Mouse (Mus musculus) limb, embryonic 15.5 days (tissue): Measurements from ENCODE around the gene Gm49384. TPM values are rescaled to one million over a fixed set of nuclear protein-coding genes. Genes with fewer than 3 reads are reported as not detected.

Source experiments
- ATAC-seq: fragments of 200-750 bp; cut with Nextera tagmentation; 2 replicates; pipeline ENCODE4 v1.8.0; 2017; ENCODE audit warnings: low read depth, moderate TSS enrichment; ENCODE audit not compliant: insufficient number of reproducible peaks, low FRiP score, low TSS enrichment
- H3K27ac ChIP-seq: fragments of 300-500 bp; sonication (generic); 2 replicates; pipeline ENCODE4 v1.5.1; 2015; ENCODE audit warnings: moderate library complexity, mild to moderate bottlenecking, inconsistent platforms
- H3K27me3 ChIP-seq: fragments of 300-500 bp; sonication (generic); 2 replicates; pipeline ENCODE4 v1.6.1; 2015; ENCODE audit warnings: inconsistent platforms
- H3K36me3 ChIP-seq: fragments of 300-500 bp; sonication (generic); 2 replicates; pipeline ENCODE4 v1.6.1; 2015; ENCODE audit warnings: inconsistent platforms
- H3K4me1 ChIP-seq: fragments of 300-500 bp; sonication (generic); 2 replicates; pipeline ENCODE4 v1.6.1; 2015; ENCODE audit warnings: inconsistent platforms
- H3K4me2 ChIP-seq: fragments of 300-500 bp; sonication (generic); 2 replicates; pipeline ENCODE4 v1.6.1; 2015; ENCODE audit warnings: mild to moderate bottlenecking, inconsistent platforms
- H3K4me3 ChIP-seq: fragments of 300-500 bp; sonication (generic); 2 replicates; pipeline ENCODE4 v1.5.1; 2015; ENCODE audit warnings: mild to moderate bottlenecking, inconsistent platforms
- H3K9ac ChIP-seq: fragments of 300-500 bp; sonication (generic); 2 replicates; pipeline ENCODE4 v1.6.1; 2015; ENCODE audit warnings: inconsistent platforms
- H3K9me3 ChIP-seq: fragments of 300-500 bp; sonication (generic); 2 replicates; pipeline ENCODE4 v1.6.1; 2016; ENCODE audit warnings: inconsistent platforms
- WGBS: fragments of 180-500 bp; shearing (Covaris S2); methylation state at CpG from one replicate; pipeline ENCODE4 v1.1.7; 2015; 5-methylcytosine and 5-hydroxymethylcytosine counted together
- polyA plus RNA-seq: library from polyadenylated mRNA; unstranded; fragments of >200 nt; fragmentation: Nextera tagmentation; extraction: Ambion mirVana; gene quantifications from 2 replicates; pipeline ENCODE4 v1.2.1, GENCODE M21; 2015

Gene Gm49384
- polyA plus RNA-seq, 1 experiment from 2014 or later: 24.2 TPM

- H3K36me3 ChIP-seq: peaks cover 65% of the 10 kb centered on the region
- H3K27me3 ChIP-seq: no peaks in the 10 kb centered on the region
- H3K9me3 ChIP-seq: no peaks in the 10 kb centered on the region
- H3K4me2 ChIP-seq: no peak overlapping the region
- WGBS: 88% methylated on average over 19 of the region's 19 CpGs
- no peak overlapping the region for H3K9ac ChIP-seq
- H3K27ac ChIP-seq: no peak overlapping the region
- ATAC-seq: no peak
- no peaks in the 10 kb centered on the region for H3K4me1 ChIP-seq
- no peak overlapping the region for H3K4me3 ChIP-seq
Measured at GRCm38 (mm10) chr12:69220613-69221277, 16.7 kb upstream of the Gm49384 start.

- no peaks in the 10 kb centered on the region for H3K9me3 ChIP-seq
- no peaks in the 10 kb centered on the region for H3K27me3 ChIP-seq
- no peak overlapping the region for H3K4me2 ChIP-seq
- H3K27ac ChIP-seq: no peak overlapping the region
- H3K4me1 ChIP-seq: no peaks in the 10 kb centered on the region
- peaks cover 86% of the 10 kb centered on the region for H3K36me3 ChIP-seq
- H3K4me3 ChIP-seq: no peak overlapping the region
- H3K9ac ChIP-seq: no peak overlapping the region
- no peak for ATAC-seq
- WGBS: 95% methylated on average over 7 of the region's 7 CpGs
Measured at GRCm38 (mm10) chr12:69216587-69216986, 12.5 kb upstream of the Gm49384 start.

GRCm38 (mm10) chr12:69215000-69215785, 11.1 kb upstream of the Gm49384 start:
- Histone ChIP-seq H3K9ac (no peak overlapping the region), H3K27ac (peak overlapping the region; percentile 43), H3K4me3 (no peak overlapping the region), H3K4me1 (no peaks in the 10 kb centered on the region), H3K4me2 (no peak overlapping the region), H3K27me3 (no peaks in the 10 kb centered on the region), H3K36me3 (peaks cover 82% of the 10 kb centered on the region), H3K9me3 (no peaks in the 10 kb centered on the region)
- 70% methylated on average over 3 of the region's 3 CpGs for WGBS
- no peak for ATAC-seq

GRCm38 (mm10) chr12:69214393-69214792, 10.3 kb upstream of the Gm49384 start:
- 91% methylated on average over 7 of the region's 7 CpGs for WGBS
- H3K4me3 ChIP-seq: no peak overlapping the region
- H3K9ac ChIP-seq: no peak overlapping the region
- no peak overlapping the region for H3K4me2 ChIP-seq
- no peaks in the 10 kb centered on the region for H3K4me1 ChIP-seq
- H3K27ac ChIP-seq: peak overlapping the region; percentile 27; the same call in 1 of the 2 replicates
- no peaks in the 10 kb centered on the region for H3K27me3 ChIP-seq
- H3K9me3 ChIP-seq: no peaks in the 10 kb centered on the region
- no peak for ATAC-seq
- H3K36me3 ChIP-seq: peaks cover 83% of the 10 kb centered on the region

- H3K9me3 ChIP-seq: no peaks in the 10 kb centered on the region
- no peak overlapping the region for H3K27ac ChIP-seq
- H3K9ac ChIP-seq: no peak overlapping the region
- H3K4me2 ChIP-seq: no peak overlapping the region
- WGBS: 90% methylated on average over 13 of the region's 13 CpGs
- no peak overlapping the region for H3K4me3 ChIP-seq
- peaks cover 79% of the 10 kb centered on the region for H3K36me3 ChIP-seq
- H3K4me1 ChIP-seq: no peaks in the 10 kb centered on the region
- no peaks in the 10 kb centered on the region for H3K27me3 ChIP-seq
- ATAC-seq: no peak
Measured at GRCm38 (mm10) chr12:69213186-69213777, 9.2 kb upstream of the Gm49384 start.

- H3K9ac ChIP-seq: no peak overlapping the region
- no peak overlapping the region for H3K4me2 ChIP-seq
- H3K9me3 ChIP-seq: no peaks in the 10 kb centered on the region
- H3K36me3 ChIP-seq: peaks cover 75% of the 10 kb centered on the region
- no peaks in the 10 kb centered on the region for H3K4me1 ChIP-seq
- no peak overlapping the region for H3K4me3 ChIP-seq
- ATAC-seq: no peak
- H3K27ac ChIP-seq: no peak overlapping the region
- WGBS: 68% methylated on average over 5 of the region's 5 CpGs
- H3K27me3 ChIP-seq: no peaks in the 10 kb centered on the region
Measured at GRCm38 (mm10) chr12:69211057-69211456, 7.0 kb upstream of the Gm49384 start.

- H3K4me2 ChIP-seq: no peak overlapping the region
- H3K9me3 ChIP-seq: no peaks in the 10 kb centered on the region
- H3K36me3 ChIP-seq: peaks cover 70% of the 10 kb centered on the region
- H3K4me3 ChIP-seq: no peak overlapping the region
- H3K9ac ChIP-seq: no peak overlapping the region
- H3K4me1 ChIP-seq: no peaks in the 10 kb centered on the region
- WGBS: 80% methylated on average over 18 of the region's 18 CpGs
- no peaks in the 10 kb centered on the region for H3K27me3 ChIP-seq
- peak overlapping the region; percentile 69 for H3K27ac ChIP-seq
- peak; percentile 82 for ATAC-seq
Measured at GRCm38 (mm10) chr12:69210056-69210979, 6.3 kb upstream of the Gm49384 start.

GRCm38 (mm10) chr12:69208520-69208919, 4.5 kb upstream of the Gm49384 start:
- Histone ChIP-seq H3K36me3 (peaks cover 57% of the 10 kb centered on the region), H3K9me3 (no peaks in the 10 kb centered on the region), H3K4me3 (no peak overlapping the region), H3K4me2 (no peak overlapping the region), H3K4me1 (no peaks in the 10 kb centered on the region), H3K9ac (no peak overlapping the region), H3K27ac (no peak overlapping the region), H3K27me3 (no peaks in the 10 kb centered on the region)
- 97% methylated on average over 2 of the region's 2 CpGs for WGBS
- no peak for ATAC-seq

- H3K27me3 ChIP-seq: no peaks in the 10 kb centered on the region
- 95% methylated on average over 7 of the region's 7 CpGs for WGBS
- no peaks in the 10 kb centered on the region for H3K9me3 ChIP-seq
- no peaks in the 10 kb centered on the region for H3K4me1 ChIP-seq
- no peak overlapping the region for H3K27ac ChIP-seq
- H3K36me3 ChIP-seq: peaks cover 58% of the 10 kb centered on the region
- no peak for ATAC-seq
- H3K9ac ChIP-seq: no peak overlapping the region
- H3K4me3 ChIP-seq: no peak overlapping the region
- H3K4me2 ChIP-seq: no peak overlapping the region
Measured at GRCm38 (mm10) chr12:69207926-69208325, 3.9 kb upstream of the Gm49384 start.

- 93% methylated on average over 8 of the region's 8 CpGs for WGBS
- H3K4me3 ChIP-seq: no peak overlapping the region
- H3K27ac ChIP-seq: no peak overlapping the region
- H3K4me1 ChIP-seq: no peaks in the 10 kb centered on the region
- no peak for ATAC-seq
- H3K9ac ChIP-seq: no peak overlapping the region
- no peaks in the 10 kb centered on the region for H3K27me3 ChIP-seq
- H3K4me2 ChIP-seq: no peak overlapping the region
- H3K36me3 ChIP-seq: peaks cover 60% of the 10 kb centered on the region
- no peaks in the 10 kb centered on the region for H3K9me3 ChIP-seq
Measured at GRCm38 (mm10) chr12:69207396-69207795, 3.3 kb upstream of the Gm49384 start.

- ATAC-seq: no peak
- H3K9ac ChIP-seq: no peak overlapping the region
- peaks cover 23% of the 10 kb centered on the region for H3K4me1 ChIP-seq
- H3K27ac ChIP-seq: no peak overlapping the region
- peaks cover 37% of the 10 kb centered on the region for H3K36me3 ChIP-seq
- no peak overlapping the region for H3K4me3 ChIP-seq
- no peak overlapping the region for H3K4me2 ChIP-seq
- H3K9me3 ChIP-seq: no peaks in the 10 kb centered on the region
- H3K27me3 ChIP-seq: no peaks in the 10 kb centered on the region
Measured at GRCm38 (mm10) chr12:69198985-69199384, 5.1 kb downstream of the Gm49384 start.
